Mouse (Mus musculus) liver, adult 2 months (tissue): ENCODE data around the gene Acox3.

Source experiments
- CTCF ChIP-seq: fragments of 200-500 bp; IDR thresholded peaks from 2 replicates; pipeline ENCODE4 v1.5.1; 2011; ENCODE audit warnings: low read depth, low read length, control low read depth
- POLR2A ChIP-seq: fragments of 200-500 bp; IDR thresholded peaks from 2 replicates; pipeline ENCODE4 v1.6.1; 2011; ENCODE audit warnings: low read length, control low read depth; ENCODE audit not compliant: insufficient read depth; ENCODE audit errors: extremely low read depth

- TF ChIP-seq POLR2A (no peak), CTCF (no peak)
Observed at GRCm38 (mm10) chr5:35538022-35538421, 44.8 kb upstream of the Acox3 start.
